Comparison of ENCODE assay signal across 27 mouse cellular contexts in genomic region chrX:71573132-71573900, GRCm38 (mm10). TPM values are rescaled to one million over a fixed set of nuclear protein-coding genes. Genes with fewer than 3 reads are reported as not detected.
DNase-seq lines count a peak whose midpoint lies in the region; ATAC-seq lines count a peak whose summit lies in the region.
"Had no signal": no experiment of that assay in that cellular context is flagged by ENCODE, and none has a peak within 500 bp of the region (broad histone marks: within the 10 kb centered on the region; RNA-seq: fewer than 3 reads in every experiment).

No protein-coding gene starts in this region.

- no peak overlapping the region for H3K4me2 ChIP-seq in intestine, embryonic 15.5 days (replicated peaks)
- H3K4me2 ChIP-seq in midbrain, embryonic 13.5 days (replicated peaks) = no peak overlapping the region
- no peak overlapping the region for H3K4me2 ChIP-seq in neural tube, embryonic 15.5 days
- H3K4me2 ChIP-seq: embryonic facial prominence, embryonic 13.5 days; forebrain, embryonic 12.5 days; hindbrain, embryonic 15.5 days; limb, embryonic 15.5 days; lung, embryonic 14.5 days; midbrain, embryonic 11.5 days had no signal

- H3K27me3 ChIP-seq in intestine, embryonic 15.5 days (replicated peaks) = no peaks in the 10 kb centered on the region
- no peaks in the 10 kb centered on the region for H3K27me3 ChIP-seq in midbrain, embryonic 13.5 days
- no peaks in the 10 kb centered on the region for H3K27me3 ChIP-seq in neural tube, embryonic 15.5 days (replicated peaks)
- H3K27me3 ChIP-seq: embryonic facial prominence, embryonic 13.5 days; forebrain, embryonic 12.5 days; hindbrain, embryonic 15.5 days; limb, embryonic 15.5 days had no signal

- H3K9me3 ChIP-seq in intestine, embryonic 15.5 days = no peaks in the 10 kb centered on the region
- H3K9me3 ChIP-seq in midbrain, embryonic 13.5 days = no peaks in the 10 kb centered on the region
- H3K9me3 ChIP-seq in neural tube, embryonic 15.5 days (replicated peaks) = no peaks in the 10 kb centered on the region
- H3K9me3 ChIP-seq: embryonic facial prominence, embryonic 13.5 days; forebrain, embryonic 12.5 days; hindbrain, embryonic 15.5 days; limb, embryonic 15.5 days had no signal

- peak; percentile 41 for DNase-seq in A20 (ENCODE audit: low read depth, low spot score)
- DNase-seq in kidney, adult 9 months = peak; percentile 59
- peak; percentile 33 to 55 for DNase-seq in kidney, postnatal 25 days
- no peak for DNase-seq in frontal cortex, postnatal 14 days (ENCODE audit: low spot score in 2 of 2)
- no peak for DNase-seq in gastrocnemius, postnatal 36 days
- DNase-seq: adrenal gland, postnatal 25 days; cerebellum, adult 8-10 months; cerebellum, postnatal 36 days; embryo, embryonic 11 days; gastrocnemius, adult 2 months; layer of hippocampus, adult 9-11 months; left cerebral cortex, postnatal 4 days; lung, embryonic 14.5 days; lung, postnatal 36 days; right cerebral cortex, postnatal 14 days; spleen, adult 18-20 months; thymus, postnatal 14 days had no signal

- no peaks in the 10 kb centered on the region for H3K36me3 ChIP-seq in intestine, embryonic 15.5 days
- no peaks in the 10 kb centered on the region for H3K36me3 ChIP-seq in midbrain, embryonic 13.5 days
- no peaks in the 10 kb centered on the region for H3K36me3 ChIP-seq in neural tube, embryonic 15.5 days
- H3K36me3 ChIP-seq: embryonic facial prominence, embryonic 13.5 days; forebrain, embryonic 12.5 days; hindbrain, embryonic 15.5 days; limb, embryonic 15.5 days had no signal

- ATAC-seq in intestine, embryonic 15.5 days = peak; percentile 76
- no peak for ATAC-seq in midbrain, embryonic 13.5 days
- ATAC-seq in neural tube, embryonic 15.5 days (ENCODE audit: low FRiP score) = no peak

- no peaks in the 10 kb centered on the region for H3K4me1 ChIP-seq in intestine, embryonic 15.5 days (replicated peaks)
- no peaks in the 10 kb centered on the region for H3K4me1 ChIP-seq in midbrain, embryonic 13.5 days (replicated peaks)
- H3K4me1 ChIP-seq in neural tube, embryonic 15.5 days = no peaks in the 10 kb centered on the region
- H3K4me1 ChIP-seq: embryonic facial prominence, embryonic 13.5 days; forebrain, embryonic 12.5 days; hindbrain, embryonic 15.5 days; limb, embryonic 15.5 days had no signal

- no peak overlapping the region for H3K9ac ChIP-seq in intestine, embryonic 15.5 days
- H3K9ac ChIP-seq in midbrain, embryonic 13.5 days (replicated peaks) = no peak overlapping the region
- H3K9ac ChIP-seq in neural tube, embryonic 15.5 days (replicated peaks) = no peak overlapping the region
- H3K9ac ChIP-seq: embryonic facial prominence, embryonic 13.5 days; forebrain, embryonic 12.5 days; hindbrain, embryonic 15.5 days; limb, embryonic 15.5 days; liver, embryonic 14.5 days; lung, embryonic 14.5 days had no signal

- 74% methylated on average over 3 of the region's 3 CpGs for WGBS in intestine, embryonic 15.5 days
- 73% methylated on average over 3 of the region's 3 CpGs for WGBS in midbrain, embryonic 13.5 days
- WGBS in neural tube, embryonic 15.5 days = 77% methylated on average over 3 of the region's 3 CpGs

- intact Hi-C loops in gastrocnemius, postnatal 36 days (cut with DNase I) = no loop called here

- no peak overlapping the region for H3K4me3 ChIP-seq in intestine, embryonic 15.5 days (replicated peaks)
- H3K4me3 ChIP-seq in midbrain, embryonic 13.5 days (replicated peaks) = no peak overlapping the region
- no peak overlapping the region for H3K4me3 ChIP-seq in neural tube, embryonic 15.5 days (replicated peaks)
- H3K4me3 ChIP-seq: embryonic facial prominence, embryonic 13.5 days; erythroblast, embryonic 14.5 days; forebrain, embryonic 12.5 days; gastrocnemius, adult 2 months; hindbrain, embryonic 15.5 days; limb, embryonic 15.5 days had no signal

- no peak overlapping the region for H3K27ac ChIP-seq in intestine, embryonic 15.5 days
- H3K27ac ChIP-seq in midbrain, embryonic 13.5 days = no peak overlapping the region
- H3K27ac ChIP-seq in neural tube, embryonic 15.5 days (replicated peaks) = no peak overlapping the region
- H3K27ac ChIP-seq: embryonic facial prominence, embryonic 13.5 days; forebrain, embryonic 12.5 days; gastrocnemius, adult 2 months; hindbrain, embryonic 15.5 days; limb, embryonic 15.5 days; liver, embryonic 14.5 days had no signal

RNA-seq across cellular contexts. Expression of gene Hmgb3, which starts 17.6 kb away (rescaled TPM):
- 217 and 227 TPM in 2 replicates for polyA plus RNA-seq in intestine, embryonic 15.5 days (2015; fragmentation: Nextera tagmentation; extraction: Ambion mirVana)
- 686 and 764 TPM in 2 replicates for polyA plus RNA-seq in midbrain, embryonic 13.5 days (2015; fragmentation: Nextera tagmentation; extraction: Ambion mirVana)
- polyA plus RNA-seq in neural tube, embryonic 15.5 days (2015; fragmentation: Nextera tagmentation; extraction: Ambion mirVana) = 419 and 441 TPM in 2 replicates
- total RNA-seq in gastrocnemius, postnatal 36 days (2021) = 10 to 100 TPM in 1 of 2 experiments, 1 to 10 TPM in 1; 9.8 to 10.5 TPM

Comparison
In these comparisons a context has a peak if more than half of its experiments do, and no peak if none do; other contexts are left out.
1. DNase-seq: peak in A20 (single experiment), kidney, adult 9 months (single experiment) and kidney, postnatal 25 days (2 of 2); none in frontal cortex, postnatal 14 days (0 of 2) and gastrocnemius, postnatal 36 days (0 of 2).